Mouse (Mus musculus) cerebellum, postnatal 14 days (tissue): ENCODE measurements at regions not wholly inside any gene's neighbourhood (a gene's known extent, or its start where the extent isn't known, plus 50 kb on each side); places are given as distances from the start of the nearest gene placed in this dataset.
"Not testable (repeated sequence)": the region's sequence is repeated elsewhere in the genome, so short reads cannot be mapped to it uniquely, and the experiment has no call there.

ENCODE experiments used
- DNase-seq, 2 experiments: peaks; one replicate each; pipeline ENCODE4 v3.0.0; 2021; ENCODE audit warnings: mixed read lengths in 2 of 2

DNA sequence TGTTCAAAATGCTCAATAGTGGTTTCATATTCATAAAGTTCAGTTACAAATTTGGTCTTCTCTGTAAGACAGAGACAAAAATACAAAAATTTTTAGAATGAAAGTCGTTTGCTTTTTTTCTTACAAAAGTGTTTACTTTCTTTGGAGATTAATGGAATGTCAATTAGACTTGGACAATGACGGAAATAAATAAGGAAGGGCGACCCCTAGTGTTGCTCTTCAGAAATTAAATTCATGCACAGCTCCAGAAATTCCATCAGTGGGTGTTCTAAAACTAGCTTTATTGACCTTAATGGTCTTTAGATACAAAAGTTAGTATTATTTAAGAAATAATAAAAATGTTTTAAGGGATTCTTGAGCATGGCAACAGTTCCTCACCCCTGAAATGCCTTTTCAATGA is 141.8 kb upstream of the Lama2 start:
- DNase-seq = peak; percentile 65 to 67

DNA sequence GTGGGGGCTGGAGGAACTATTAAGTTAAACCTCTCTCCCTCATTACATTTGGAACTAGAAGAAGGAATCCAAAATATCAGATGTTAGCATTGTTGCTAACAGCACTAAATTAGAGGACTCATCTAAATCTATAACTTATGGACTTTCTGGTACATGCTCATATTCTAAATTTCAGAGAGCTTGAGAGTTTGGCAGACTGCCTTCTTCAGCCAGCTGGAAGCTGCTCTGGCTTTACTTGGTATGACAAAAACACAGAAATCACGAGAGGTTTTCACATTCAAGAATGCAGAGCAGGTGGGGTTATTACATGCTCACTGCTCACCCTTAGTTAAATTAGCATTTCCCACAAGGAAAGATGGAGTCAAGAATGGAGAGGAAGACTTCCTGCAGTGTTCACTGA is 182.8 kb upstream of the Lama2 start:
- DNase-seq = peak; percentile 10 to 14

DNA sequence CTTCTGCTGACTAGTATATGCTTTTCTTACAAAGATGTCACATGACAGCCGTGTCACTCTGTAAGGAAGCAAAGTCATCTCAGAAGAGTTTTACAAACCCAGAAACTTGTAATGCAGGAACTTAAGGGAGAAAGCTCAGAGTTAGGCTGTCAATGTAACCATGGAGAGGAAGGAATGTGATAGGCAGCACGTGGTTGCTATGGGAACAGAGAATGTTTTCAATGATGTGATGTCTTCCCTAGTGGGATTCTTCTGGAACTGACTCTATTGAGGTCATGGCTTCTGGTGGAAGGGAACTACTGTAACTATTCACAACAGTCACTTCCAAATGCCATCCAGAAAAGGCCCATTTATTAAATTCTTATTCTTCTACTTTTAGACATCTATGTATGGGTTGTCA is 190.0 kb upstream of the Lama2 start:
- DNase-seq = no peak

DNA sequence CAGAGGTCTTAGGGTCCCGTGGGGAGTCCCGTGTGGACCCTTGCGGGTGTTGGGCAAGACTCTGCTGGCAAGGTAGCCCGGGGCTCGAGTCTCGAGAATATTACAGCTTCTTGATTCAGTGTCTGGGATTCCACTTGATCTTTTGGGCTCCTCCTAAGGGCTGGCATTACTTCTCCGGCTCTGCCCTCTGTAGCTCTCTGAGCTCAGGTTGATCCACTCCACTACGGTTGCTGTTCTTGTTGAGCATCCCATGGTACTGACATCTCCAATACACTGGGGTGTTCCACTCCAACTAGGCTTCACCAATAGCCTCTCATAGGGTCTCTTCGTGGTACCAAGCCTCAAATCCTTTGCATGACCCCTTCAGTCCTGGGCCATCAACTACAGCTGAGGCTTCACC is 206.1 kb upstream of the Lama2 start:
- not testable (repeated sequence) for DNase-seq

DNA sequence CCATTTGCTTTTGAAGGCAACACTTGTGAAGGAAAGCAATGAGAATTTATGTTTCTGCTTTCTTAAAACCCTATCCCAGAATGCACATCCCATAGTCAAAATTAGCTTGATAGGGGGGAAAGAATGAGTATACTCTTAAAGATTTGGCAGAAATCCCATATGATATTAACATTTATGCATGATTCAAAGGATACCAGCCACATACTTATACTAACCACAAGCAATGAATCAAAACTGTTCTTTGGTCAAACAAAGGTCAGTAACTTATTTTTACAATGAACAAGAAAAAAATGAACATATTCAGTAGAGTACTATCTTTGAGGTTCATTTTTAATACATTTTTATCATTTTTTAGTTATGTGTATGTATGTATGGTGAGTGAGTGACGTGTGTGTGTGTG is 208.8 kb upstream of the Lama2 start:
- no peak for DNase-seq

DNA sequence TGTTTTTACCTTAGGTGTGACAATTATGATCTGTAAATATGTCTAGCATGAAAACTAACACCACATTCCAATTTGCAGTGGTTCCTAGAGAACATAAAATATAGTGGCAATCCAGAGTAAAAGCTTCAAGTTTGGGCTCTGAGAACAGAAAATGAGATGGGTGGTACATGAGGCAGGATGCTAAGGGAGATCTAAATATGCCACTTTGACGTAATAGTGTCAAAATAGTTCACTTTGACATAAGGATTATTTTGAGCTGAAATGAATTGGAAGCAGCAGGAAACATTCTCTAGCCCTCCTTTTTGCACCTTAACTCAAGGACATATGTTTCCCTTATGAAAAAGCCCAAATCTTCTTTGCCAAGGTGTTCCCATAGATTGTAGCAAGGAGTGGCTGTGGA is 219.1 kb upstream of the Lama2 start:
- DNase-seq = no peak

DNA sequence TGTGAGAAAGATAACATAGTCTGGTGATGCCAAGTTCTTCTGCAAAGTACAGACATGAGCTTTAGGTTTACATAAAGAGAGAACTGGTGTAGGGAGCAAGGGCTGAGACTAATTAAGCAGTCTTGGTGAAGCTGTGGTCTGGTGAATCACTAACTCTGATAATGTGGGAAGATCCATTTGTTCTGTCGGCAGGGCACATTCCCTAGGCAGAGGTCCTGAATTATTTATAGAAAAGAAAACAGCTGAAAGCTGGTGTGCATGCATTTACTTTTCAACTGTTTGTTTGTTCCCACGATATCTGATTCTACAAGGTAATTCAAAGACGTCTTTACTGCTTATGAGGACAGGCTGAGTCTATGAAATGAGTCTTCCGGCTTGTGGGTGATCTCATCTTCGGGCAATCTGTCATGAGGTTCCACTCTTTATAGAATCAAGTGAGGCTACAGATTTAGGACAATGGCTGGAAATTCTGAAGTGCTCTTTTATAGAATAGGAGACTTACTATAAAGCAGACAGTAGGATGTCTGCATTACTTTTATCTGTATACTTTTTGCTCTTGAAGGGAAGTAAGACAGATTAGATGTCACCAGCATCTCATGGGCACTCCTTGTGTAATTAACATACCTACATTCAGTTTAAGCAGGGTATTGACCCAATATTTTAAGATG is 221.6 kb upstream of the Lama2 start:
- no peak for DNase-seq

DNA sequence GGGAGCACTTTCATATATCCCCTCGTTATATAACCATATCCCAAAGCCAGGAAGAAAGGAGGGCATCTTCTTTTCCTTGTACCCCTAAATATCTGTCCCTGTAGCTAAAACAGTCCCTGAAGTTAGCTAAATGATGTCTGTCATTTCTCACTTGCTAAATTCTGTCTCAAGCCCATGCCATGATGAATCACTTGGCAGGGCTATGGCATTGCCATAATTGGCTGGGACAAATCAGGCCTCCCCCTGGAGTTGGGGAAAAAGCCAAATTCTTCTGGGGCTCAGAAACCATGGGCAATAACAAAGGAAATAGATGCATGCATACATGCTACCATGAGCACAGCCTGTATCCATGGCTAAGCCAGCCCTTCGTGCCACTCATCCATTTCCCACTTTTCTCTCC is 223.5 kb upstream of the Lama2 start:
- DNase-seq = peak; percentile 39 to 57

DNA sequence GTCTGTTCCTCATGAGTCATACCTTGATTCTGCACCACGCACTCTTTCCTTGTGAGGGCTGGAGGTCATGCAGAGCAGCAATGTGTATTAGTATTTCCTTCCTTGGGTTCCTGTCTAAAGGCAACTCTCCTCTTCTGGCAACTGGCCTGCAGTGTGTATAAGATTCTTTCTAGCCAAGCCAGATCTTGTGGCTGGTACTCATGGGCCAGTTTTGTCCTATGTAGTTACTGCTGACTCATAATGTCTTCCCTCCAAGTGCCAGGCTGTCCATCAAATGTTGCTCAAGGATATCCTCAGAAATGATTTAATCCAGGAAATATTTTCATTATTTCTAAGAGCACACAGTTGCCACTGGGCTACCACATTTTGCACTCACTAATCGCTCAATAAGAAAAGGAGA is 211.0 kb upstream of the Ptprk start:
- no peak for DNase-seq

DNA sequence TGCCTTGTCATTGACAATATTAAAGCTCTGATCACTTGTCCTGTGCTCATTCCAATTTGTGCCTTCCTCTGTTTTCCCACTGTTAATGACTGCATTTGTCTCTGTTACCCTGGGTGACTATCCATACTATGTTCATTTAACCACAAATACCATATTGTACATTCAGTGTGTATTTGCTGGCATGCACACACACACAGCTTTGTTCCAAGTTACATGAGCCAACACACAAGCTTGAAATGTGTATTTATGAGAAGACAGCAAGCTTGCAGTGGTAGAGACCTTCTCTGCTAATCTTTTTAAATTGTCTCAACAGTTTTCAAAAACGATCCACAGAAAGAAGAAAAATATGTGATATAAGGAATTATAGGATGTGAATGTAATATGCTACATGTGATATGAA is 193.8 kb upstream of the Ptprk start:
- DNase-seq = no peak

DNA sequence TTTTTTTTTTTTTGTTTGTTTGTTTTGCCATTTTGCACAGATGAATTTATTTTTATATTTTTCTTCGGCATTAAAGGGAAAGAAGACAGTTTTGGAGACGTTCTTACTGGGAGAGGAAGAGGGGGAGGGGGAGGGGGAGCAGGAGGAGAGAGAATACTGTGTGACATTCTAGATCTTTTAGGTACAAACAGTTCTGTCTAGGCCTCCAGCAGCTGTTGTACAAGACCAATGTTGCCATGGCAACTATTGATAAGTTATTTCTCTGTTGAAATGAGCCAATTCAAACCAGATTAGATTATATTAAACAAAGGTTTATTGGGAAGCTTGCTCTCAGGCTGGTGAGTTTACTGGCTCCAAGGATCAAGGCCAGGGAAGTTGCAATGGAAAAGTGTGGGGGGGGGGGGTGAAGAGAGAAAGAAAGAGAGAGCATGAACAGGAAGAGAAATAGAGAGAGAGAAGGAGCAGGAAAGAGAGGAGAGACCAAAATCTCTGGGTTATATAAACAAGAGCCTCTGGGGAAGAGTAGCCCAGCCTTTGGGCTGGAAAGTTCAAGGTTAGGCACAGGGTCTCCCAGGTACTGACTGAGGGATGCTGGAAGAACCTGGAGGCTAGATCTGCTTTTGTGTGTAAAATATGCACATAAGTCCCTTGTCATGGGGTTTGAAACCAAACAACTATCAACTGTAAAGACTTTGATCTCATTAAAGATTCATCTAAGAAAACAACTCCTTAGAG is 182.7 kb upstream of the Ptprk start:
- DNase-seq = no peak

DNA sequence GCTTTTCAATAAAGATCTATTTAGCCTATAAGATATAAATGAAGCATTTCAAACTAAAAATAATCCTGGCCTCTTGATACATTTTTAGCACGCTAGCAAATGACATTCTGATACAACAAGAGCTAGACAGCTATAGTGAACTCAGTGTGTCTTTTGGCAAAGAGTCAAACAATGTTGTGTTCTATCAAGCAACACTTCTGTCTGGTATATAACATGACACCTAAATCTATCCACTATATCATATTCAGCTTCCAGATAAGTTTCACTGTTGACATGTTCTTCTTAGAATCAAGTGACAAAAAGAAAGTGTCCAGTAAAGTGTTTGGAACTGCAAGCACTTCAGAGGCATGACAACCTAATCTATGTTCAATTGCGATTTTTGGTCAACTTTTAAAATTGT is 158.2 kb upstream of the Ptprk start:
- DNase-seq = no peak

DNA sequence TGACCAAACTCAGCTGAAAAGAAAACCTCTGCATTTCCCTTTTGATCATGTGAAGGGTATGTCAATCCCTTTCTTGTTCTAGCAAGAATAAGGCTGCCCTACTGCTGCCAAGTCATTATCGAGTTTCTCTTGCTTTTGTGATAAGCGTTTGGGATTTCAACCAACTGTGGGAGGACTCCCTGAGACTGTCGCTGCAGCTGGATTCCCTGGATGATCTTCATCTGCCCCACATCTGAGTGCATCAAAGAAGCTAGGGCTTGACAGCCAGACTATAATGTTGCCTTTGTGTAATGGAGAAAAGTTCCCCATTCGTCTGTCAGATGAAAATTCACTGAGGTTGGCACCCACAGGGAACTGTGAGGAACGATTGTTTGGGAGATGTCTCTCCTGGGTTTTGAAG is 147.4 kb upstream of the Ptprk start:
- no peak for DNase-seq

DNA sequence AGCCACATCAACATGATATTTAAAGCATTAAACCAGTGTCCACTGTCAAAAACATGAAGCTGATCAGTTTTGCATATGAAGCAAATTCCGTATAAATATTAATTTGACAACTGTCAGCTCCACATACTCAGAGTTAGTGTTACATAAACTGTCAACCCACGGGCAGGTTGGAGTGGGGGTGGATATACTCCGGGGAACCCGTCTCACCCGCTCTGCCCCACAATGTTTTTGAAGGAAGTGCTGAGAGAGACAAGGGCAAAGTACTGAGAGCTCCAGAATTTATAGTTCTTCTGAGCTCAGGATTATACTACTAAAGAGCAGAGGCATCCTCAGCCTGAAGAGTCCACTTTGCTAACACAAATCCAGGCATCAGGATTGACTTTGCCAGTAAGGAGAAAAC is 132.5 kb upstream of the Ptprk start:
- no peak for DNase-seq

DNA sequence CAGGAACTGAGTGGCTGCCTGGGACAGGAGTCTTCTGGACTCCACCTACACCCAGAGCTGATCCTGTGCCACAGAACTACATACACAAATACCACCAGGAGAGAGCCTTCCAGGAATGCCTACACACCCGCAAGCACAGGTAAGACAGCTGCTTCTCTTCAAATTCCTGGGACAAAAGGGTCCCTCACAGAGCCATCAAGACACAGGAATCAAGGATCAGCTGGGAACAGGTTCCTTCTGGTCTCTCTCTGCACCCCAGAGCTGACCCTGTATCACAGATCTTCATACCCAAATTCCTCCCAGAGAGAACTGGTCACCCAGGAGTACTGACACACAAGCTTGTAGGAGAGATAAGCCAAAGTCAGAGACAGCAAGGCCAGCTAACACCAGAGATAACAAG is 125.5 kb upstream of the Ptprk start:
- no peak for DNase-seq

DNA sequence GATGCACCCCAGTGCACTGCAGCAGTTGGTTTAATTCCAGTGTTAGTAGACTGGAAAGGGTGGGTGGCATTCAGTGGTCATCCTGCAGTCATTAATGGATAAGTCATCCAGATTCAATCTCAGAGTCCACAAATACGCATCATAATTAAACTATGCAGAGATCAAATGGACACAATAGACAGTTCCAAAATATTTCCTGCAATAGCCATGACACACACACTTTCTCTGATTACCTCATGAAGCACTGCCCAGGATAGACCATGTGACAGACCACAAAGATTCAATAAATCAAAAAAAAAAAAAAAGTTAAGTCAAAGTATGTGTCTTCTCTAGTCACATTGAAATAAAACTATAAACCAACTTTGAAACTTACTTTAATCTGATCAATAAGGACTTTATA is 106.4 kb upstream of the Ptprk start:
- DNase-seq = no peak

DNA sequence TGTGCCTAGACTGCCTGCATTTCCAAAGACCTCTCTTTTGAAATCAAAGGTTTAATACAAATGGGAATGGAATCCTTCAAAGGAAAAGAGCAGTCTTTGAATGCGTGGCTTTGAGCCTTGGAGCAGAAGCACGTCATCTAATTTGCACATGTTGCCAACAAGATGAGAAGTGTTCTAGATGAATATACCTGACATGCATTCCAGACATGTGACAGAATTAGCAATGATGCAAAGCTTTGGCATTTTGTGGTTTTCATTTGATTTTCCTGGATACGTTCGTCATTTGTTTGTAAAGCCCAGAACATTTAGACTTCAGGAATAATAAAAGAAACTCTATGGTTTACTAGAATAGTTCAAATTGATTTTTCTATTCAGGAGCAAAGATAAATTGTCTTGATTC is 90.6 kb upstream of the Ptprk start:
- no peak for DNase-seq

DNA sequence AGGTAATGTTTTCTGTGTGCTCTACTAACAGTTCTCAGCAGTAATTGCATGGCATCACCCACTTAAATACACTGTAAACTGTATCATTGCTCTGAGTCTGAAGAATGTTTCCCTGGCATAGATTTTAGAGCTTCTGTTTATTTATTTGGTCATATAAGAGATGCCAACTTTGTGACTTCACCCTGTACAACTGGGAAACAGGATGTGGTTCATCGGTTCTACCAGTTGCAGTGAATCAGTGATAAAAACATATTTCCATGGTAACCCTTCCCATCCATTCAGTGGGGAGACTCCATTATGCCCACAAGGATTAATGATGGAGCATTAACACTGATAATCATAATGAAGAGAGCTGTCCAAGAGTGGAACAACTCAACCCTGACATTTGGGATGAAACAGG is 89.6 kb upstream of the Ptprk start:
- DNase-seq = no peak

DNA sequence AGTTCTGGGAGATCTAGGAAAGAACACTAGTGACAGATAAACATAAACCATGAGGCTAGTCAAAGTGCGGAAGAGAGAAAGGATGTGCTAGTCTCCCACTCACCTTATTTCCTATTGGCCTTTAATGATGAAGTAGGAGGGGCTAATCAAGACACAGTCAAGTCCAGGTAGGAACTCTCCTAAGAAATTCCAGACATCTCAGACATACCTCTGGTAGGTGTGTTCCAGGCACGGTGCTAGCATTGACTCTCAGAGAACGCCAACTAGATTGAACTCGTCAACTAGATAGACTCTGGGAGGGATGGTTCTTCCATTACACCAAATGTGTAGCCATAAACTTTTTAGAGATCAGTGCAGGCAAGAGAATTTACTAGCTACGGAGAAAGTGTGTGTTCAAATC is 87.6 kb upstream of the Ptprk start:
- no peak for DNase-seq

DNA sequence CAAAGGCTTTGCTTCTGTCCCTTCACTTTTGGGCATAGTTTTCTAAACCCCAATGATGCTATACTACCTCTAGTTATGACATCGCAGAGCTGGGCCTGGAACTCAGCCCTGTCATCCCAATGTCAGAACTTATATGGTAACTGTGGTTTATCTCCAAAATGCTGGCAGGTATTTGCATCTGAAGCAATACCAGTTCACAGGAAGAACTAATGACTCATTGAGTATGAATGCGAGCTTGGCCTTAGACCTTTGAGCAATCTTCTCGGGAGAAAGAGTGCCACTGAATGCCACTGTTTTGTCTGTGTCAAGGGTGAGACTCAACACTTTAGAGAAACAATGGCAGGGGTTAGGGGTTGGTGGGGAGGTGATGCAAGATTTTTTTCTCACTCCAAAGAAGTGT is 86.6 kb upstream of the Ptprk start:
- no peak for DNase-seq

DNA sequence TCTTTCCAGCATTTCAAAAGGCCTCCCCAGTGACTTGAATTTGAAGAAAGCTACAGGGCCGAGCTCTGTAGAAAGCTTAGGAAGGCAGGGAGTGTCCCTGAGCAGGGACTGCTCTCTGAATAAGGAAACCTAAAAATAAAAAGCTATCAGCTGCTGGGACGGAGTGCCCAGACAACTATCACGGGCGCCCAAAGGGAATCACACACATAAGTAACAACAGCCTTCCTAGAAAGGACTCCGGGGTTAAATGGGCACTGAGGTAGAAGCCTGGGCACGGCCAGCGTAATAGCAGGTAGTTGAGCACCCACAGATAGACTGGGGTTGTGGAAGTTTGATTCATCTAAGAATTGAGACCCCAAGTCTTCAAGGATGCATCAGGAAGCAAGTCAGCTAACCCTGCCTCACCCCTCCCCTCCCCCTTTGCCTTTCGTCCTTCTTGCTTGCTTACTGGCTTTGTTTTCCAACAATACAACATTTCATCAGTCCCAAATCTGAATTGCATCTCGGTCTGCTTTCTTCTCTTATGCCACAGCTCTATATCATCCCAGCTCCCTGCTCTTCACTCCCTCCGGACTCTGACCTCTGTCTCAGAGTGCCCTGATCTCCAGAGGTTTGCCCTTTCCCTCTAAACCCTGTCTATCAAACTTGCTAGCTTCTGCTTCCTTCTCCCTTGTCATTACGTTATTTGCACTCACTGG is 84.1 kb upstream of the Ptprk start:
- no peak for DNase-seq

DNA sequence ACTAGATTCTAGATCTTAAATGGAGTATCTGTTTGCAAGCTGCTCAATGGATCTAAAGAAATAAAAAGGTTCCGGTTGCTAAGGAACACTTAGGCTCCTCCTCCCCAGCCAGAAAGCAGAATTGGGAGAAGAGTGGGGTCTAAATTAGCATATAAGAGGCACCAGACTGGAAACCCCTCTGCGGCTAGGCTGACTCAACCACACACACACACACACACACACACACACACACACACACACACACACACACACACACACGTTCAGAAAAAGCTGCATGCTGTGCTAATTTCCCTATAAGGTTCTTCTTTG is 83.6 kb upstream of the Ptprk start:
- no peak for DNase-seq

DNA sequence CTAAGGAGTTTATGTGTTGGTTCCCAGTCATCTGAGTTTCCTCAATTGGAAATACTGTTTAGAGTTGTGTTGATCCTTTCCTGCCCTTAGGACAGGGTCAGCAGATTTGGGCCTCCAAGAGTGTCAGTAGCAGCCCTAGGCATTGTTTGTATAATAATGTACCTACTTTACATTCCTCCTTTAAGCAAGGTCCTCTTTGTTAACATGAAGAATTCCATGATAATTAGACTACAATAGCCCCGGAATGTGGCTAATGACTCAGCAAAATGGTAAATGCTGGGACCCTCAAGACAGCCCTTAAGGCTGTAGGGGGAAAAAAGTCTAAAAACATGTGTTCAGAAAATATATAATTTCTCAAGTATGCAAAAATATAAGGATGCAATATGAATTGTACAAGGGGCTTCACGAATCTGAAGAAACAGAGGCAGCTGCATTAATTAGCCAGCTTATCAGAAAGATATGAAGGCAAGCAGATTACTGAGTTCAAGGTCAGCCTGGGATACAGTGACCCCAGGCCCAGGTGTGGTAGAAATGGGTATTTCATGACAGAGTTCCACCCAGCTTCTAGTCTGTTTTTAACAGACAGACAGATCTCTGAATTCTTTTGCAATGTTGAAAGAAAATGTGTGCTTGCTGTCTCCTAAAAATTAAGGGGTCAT is 80.1 kb upstream of the Ptprk start:
- no peak for DNase-seq

DNA sequence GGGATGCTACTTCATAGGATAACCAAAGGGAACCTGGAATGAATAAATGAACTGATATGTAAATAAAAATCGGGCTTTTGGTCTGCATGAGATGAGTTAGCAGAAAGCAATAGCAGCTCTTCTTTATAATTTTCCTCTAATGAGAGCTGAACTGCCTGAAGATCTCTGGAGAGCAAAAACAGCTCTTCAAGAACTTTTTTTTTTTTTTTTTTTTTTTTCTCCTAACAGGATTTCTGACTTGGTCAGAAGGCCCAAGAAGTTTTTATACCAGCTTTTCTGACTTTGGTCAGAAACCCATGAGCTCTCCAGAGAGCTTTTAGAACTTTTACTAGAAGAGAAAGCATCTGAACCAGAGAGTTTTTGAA is 79.6 kb upstream of the Ptprk start:
- no peak for DNase-seq
